Mouse (Mus musculus): Measurements from ENCODE around the gene Cfap100. TPM values are rescaled to one million over a fixed set of nuclear protein-coding genes. Genes with fewer than 3 reads are reported as not detected.
A peak's percentile ranks its signal among the peaks of the same experiment; 100 is the strongest.

Cfap100 gene
- polyA plus RNA-seq, 1 experiment from 2014 or later: 0.23 TPM

GRCm38 (mm10) chr6:90451512-90451911, 22.9 kb upstream of the Cfap100 start:
- Histone ChIP-seq H3K9me3 (no peaks in the 10 kb centered on the region), H3K9ac (no peak overlapping the region), H3K4me3 (replicated peaks) (no peak overlapping the region), H3K36me3 (no peaks in the 10 kb centered on the region), H3K27ac (no peak overlapping the region), H3K4me2 (replicated peaks) (no peak overlapping the region), H3K27me3 (replicated peaks) (no peaks in the 10 kb centered on the region), H3K4me1 (replicated peaks) (no peaks in the 10 kb centered on the region)
- WGBS: 90% methylated on average over 5 of the region's 5 CpGs
- no peak for ATAC-seq

- peak; percentile 28; the same call in 1 of the 2 replicates for ATAC-seq
- WGBS: 69% methylated on average over 5 of the region's 5 CpGs
- Histone ChIP-seq H3K9me3 (no peaks in the 10 kb centered on the region), H3K4me1 (replicated peaks) (no peaks in the 10 kb centered on the region), H3K4me2 (replicated peaks) (no peak overlapping the region), H3K27ac (no peak overlapping the region), H3K36me3 (no peaks in the 10 kb centered on the region), H3K9ac (no peak overlapping the region), H3K4me3 (replicated peaks) (no peak overlapping the region), H3K27me3 (replicated peaks) (no peaks in the 10 kb centered on the region)
Observed at GRCm38 (mm10) chr6:90450697-90451096, 22.1 kb upstream of the Cfap100 start.

- Histone ChIP-seq H3K27ac (no peak overlapping the region), H3K9ac (no peak overlapping the region), H3K36me3 (no peaks in the 10 kb centered on the region), H3K4me1 (replicated peaks) (no peaks in the 10 kb centered on the region), H3K27me3 (replicated peaks) (no peaks in the 10 kb centered on the region), H3K4me2 (replicated peaks) (no peak overlapping the region), H3K4me3 (replicated peaks) (no peak overlapping the region), H3K9me3 (no peaks in the 10 kb centered on the region)
- peak; percentile 53 for ATAC-seq
- 24% methylated on average over 7 of the region's 7 CpGs for whole genome bisulfite sequencing
Observed at GRCm38 (mm10) chr6:90450179-90450578, 21.6 kb upstream of the Cfap100 start.

GRCm38 (mm10) chr6:90446883-90447282, 18.3 kb upstream of the Cfap100 start:
- H3K9ac ChIP-seq: no peak overlapping the region
- ATAC-seq: no peak
- H3K9me3 ChIP-seq: no peaks in the 10 kb centered on the region
- H3K4me3 ChIP-seq (replicated peaks): no peak overlapping the region
- no peaks in the 10 kb centered on the region for H3K27me3 ChIP-seq (replicated peaks)
- H3K4me1 ChIP-seq (replicated peaks): no peaks in the 10 kb centered on the region
- WGBS: 58% methylated on average over 4 of the region's 4 CpGs
- no peak overlapping the region for H3K27ac ChIP-seq
- H3K4me2 ChIP-seq (replicated peaks): no peak overlapping the region
- H3K36me3 ChIP-seq: no peaks in the 10 kb centered on the region

GRCm38 (mm10) chr6:90437041-90437440, 8.4 kb upstream of the Cfap100 start:
- no peak for ATAC-seq
- Histone ChIP-seq H3K27ac (no peak overlapping the region), H3K27me3 (replicated peaks) (no peaks in the 10 kb centered on the region), H3K9me3 (no peaks in the 10 kb centered on the region), H3K9ac (no peak overlapping the region), H3K4me2 (replicated peaks) (no peak overlapping the region), H3K4me1 (replicated peaks) (no peaks in the 10 kb centered on the region), H3K4me3 (replicated peaks) (no peak overlapping the region), H3K36me3 (no peaks in the 10 kb centered on the region)
- 89% methylated on average over 3 of the region's 3 CpGs for WGBS

- WGBS: 87% methylated on average over 10 of the region's 10 CpGs
- H3K9me3 ChIP-seq: no peaks in the 10 kb centered on the region
Observed at GRCm38 (mm10) chr6:90436192-90436907, 7.8 kb upstream of the Cfap100 start.

GRCm38 (mm10) chr6:90435195-90435618, 6.6 kb upstream of the Cfap100 start:
- Histone ChIP-seq H3K27me3 (replicated peaks) (no peaks in the 10 kb centered on the region), H3K36me3 (no peaks in the 10 kb centered on the region), H3K4me2 (replicated peaks) (no peak overlapping the region), H3K9me3 (no peaks in the 10 kb centered on the region), H3K27ac (no peak overlapping the region), H3K9ac (no peak overlapping the region), H3K4me1 (replicated peaks) (no peaks in the 10 kb centered on the region), H3K4me3 (replicated peaks) (no peak overlapping the region)
- WGBS: 16% methylated on average over 11 of the region's 11 CpGs
- peak; percentile 89 for ATAC-seq

More at GRCm38 (mm10) chr6:90436192-90436907, 7.8 kb upstream of the Cfap100 start:
- H3K9ac ChIP-seq: no peak overlapping the region
- H3K27ac ChIP-seq: no peak overlapping the region
- H3K27me3 ChIP-seq (replicated peaks): no peaks in the 10 kb centered on the region
- no peaks in the 10 kb centered on the region for H3K36me3 ChIP-seq
- no peak overlapping the region for H3K4me3 ChIP-seq (replicated peaks)
- H3K4me1 ChIP-seq (replicated peaks): no peaks in the 10 kb centered on the region
- no peak for ATAC-seq
- H3K4me2 ChIP-seq (replicated peaks): no peak overlapping the region

- no peak overlapping the region for H3K27ac ChIP-seq
- no peak overlapping the region for H3K9ac ChIP-seq
- peak; percentile 63 for ATAC-seq
- WGBS: 76% methylated on average over 3 of the region's 3 CpGs
- no peaks in the 10 kb centered on the region for H3K27me3 ChIP-seq (replicated peaks)
- H3K4me2 ChIP-seq (replicated peaks): no peak overlapping the region
- H3K9me3 ChIP-seq: no peaks in the 10 kb centered on the region
- no peaks in the 10 kb centered on the region for H3K4me1 ChIP-seq (replicated peaks)
- no peak overlapping the region for H3K4me3 ChIP-seq (replicated peaks)
- H3K36me3 ChIP-seq: no peaks in the 10 kb centered on the region
Observed at GRCm38 (mm10) chr6:90434687-90435086, 6.1 kb upstream of the Cfap100 start.

- Histone ChIP-seq H3K9ac (no peak overlapping the region), H3K4me2 (replicated peaks) (no peak overlapping the region), H3K27me3 (replicated peaks) (peaks cover 7% of the 10 kb centered on the region; the same call in 1 of the 2 replicates), H3K27ac (no peak overlapping the region), H3K4me3 (replicated peaks) (no peak overlapping the region), H3K36me3 (no peaks in the 10 kb centered on the region), H3K4me1 (replicated peaks) (peaks cover 4% of the 10 kb centered on the region; the same call in 1 of the 2 replicates), H3K9me3 (no peaks in the 10 kb centered on the region)
- no peak for ATAC-seq
- WGBS: 58% methylated on average over 2 of the region's 2 CpGs
Observed at GRCm38 (mm10) chr6:90431487-90431886, 2.9 kb upstream of the Cfap100 start.

- H3K27ac ChIP-seq: no peak overlapping the region
- no peak for ATAC-seq
- H3K9me3 ChIP-seq: no peaks in the 10 kb centered on the region
- no peak overlapping the region for H3K4me2 ChIP-seq (replicated peaks)
- no peaks in the 10 kb centered on the region for H3K36me3 ChIP-seq
- no peak overlapping the region for H3K4me3 ChIP-seq (replicated peaks)
- peaks cover 7% of the 10 kb centered on the region; the same call in 1 of the 2 replicates for H3K27me3 ChIP-seq (replicated peaks)
- 64% methylated on average over 14 of the region's 14 CpGs for WGBS
- no peak overlapping the region for H3K9ac ChIP-seq
- H3K4me1 ChIP-seq (replicated peaks): peaks cover 4% of the 10 kb centered on the region; the same call in 1 of the 2 replicates
Observed at GRCm38 (mm10) chr6:90429911-90430310, 1.3 kb upstream of the Cfap100 start.

- Histone ChIP-seq H3K4me1 (replicated peaks) (peaks cover 9% of the 10 kb centered on the region; the same call in 1 of the 2 replicates), H3K27me3 (replicated peaks) (peaks cover 7% of the 10 kb centered on the region; the same call in 1 of the 2 replicates), H3K36me3 (no peaks in the 10 kb centered on the region), H3K4me2 (replicated peaks) (no peak overlapping the region), H3K27ac (no peak overlapping the region), H3K9ac (no peak overlapping the region), H3K9me3 (no peaks in the 10 kb centered on the region), H3K4me3 (replicated peaks) (no peak overlapping the region)
- ATAC-seq: no peak
- 54% methylated on average over 4 of the region's 4 CpGs for WGBS
Observed at GRCm38 (mm10) chr6:90426003-90426402, 2.6 kb downstream of the Cfap100 start.

- Histone ChIP-seq H3K36me3 (no peaks in the 10 kb centered on the region), H3K4me3 (replicated peaks) (no peak overlapping the region), H3K9me3 (no peaks in the 10 kb centered on the region), H3K4me2 (replicated peaks) (no peak overlapping the region), H3K4me1 (replicated peaks) (peaks cover 9% of the 10 kb centered on the region; the same call in 1 of the 2 replicates), H3K9ac (no peak overlapping the region), H3K27me3 (replicated peaks) (peaks cover 7% of the 10 kb centered on the region; the same call in 1 of the 2 replicates), H3K27ac (no peak overlapping the region)
- no peak for ATAC-seq
- 85% methylated on average over 3 of the region's 3 CpGs for WGBS
Observed at GRCm38 (mm10) chr6:90425361-90425760, 3.2 kb downstream of the Cfap100 start.

GRCm38 (mm10) chr6:90422565-90422964, 6.0 kb downstream of the Cfap100 start:
- Histone ChIP-seq H3K4me1 (replicated peaks) (0 out of 2 replicates have a peak, but pooled peaks cover 5% of the 10 kb centered on the region), H3K36me3 (no peaks in the 10 kb centered on the region), H3K4me2 (replicated peaks) (peak overlapping the region; percentile 58), H3K4me3 (replicated peaks) (peak overlapping the region; percentile 12; the same call in 1 of the 2 replicates), H3K27me3 (replicated peaks) (peaks cover 7% of the 10 kb centered on the region; the same call in 1 of the 2 replicates), H3K9ac (peak overlapping the region; percentile 26; the same call in 1 of the 2 replicates), H3K27ac (no peak overlapping the region), H3K9me3 (no peaks in the 10 kb centered on the region)
- 6% methylated on average over 14 of the region's 14 CpGs for WGBS
- peak; percentile 93 for ATAC-seq
